Mouse (Mus musculus) large intestine, adult 2 months (tissue): ENCODE results near the gene Nod2. TPM values are rescaled to one million over a fixed set of nuclear protein-coding genes. Genes with fewer than 3 reads are reported as not detected.
A peak's percentile ranks its signal among the peaks of the same experiment; 100 is the strongest.

Experiments
- DNase-seq: peaks from one replicate; pipeline ENCODE4 v3.0.0-alpha.2; 2012; ENCODE audit warnings: low read depth, low spot score
- WGBS: fragments of 180-500 bp; shearing (Covaris S2); methylation state at CpG from one replicate; pipeline ENCODE4 v1.1.7; 2018; 5-methylcytosine and 5-hydroxymethylcytosine counted together
- polyA plus RNA-seq: library from polyadenylated mRNA; depleted of rRNA; stranded (reverse); fragments of >200 nt; gene quantifications from 2 replicates; pipeline ENCODE4 v1.2.3, GENCODE M21; 2012; rRNA removed

Nod2 gene
- polyA plus RNA-seq, result 1.2 and 1.7 TPM in 2 replicates

DNA sequence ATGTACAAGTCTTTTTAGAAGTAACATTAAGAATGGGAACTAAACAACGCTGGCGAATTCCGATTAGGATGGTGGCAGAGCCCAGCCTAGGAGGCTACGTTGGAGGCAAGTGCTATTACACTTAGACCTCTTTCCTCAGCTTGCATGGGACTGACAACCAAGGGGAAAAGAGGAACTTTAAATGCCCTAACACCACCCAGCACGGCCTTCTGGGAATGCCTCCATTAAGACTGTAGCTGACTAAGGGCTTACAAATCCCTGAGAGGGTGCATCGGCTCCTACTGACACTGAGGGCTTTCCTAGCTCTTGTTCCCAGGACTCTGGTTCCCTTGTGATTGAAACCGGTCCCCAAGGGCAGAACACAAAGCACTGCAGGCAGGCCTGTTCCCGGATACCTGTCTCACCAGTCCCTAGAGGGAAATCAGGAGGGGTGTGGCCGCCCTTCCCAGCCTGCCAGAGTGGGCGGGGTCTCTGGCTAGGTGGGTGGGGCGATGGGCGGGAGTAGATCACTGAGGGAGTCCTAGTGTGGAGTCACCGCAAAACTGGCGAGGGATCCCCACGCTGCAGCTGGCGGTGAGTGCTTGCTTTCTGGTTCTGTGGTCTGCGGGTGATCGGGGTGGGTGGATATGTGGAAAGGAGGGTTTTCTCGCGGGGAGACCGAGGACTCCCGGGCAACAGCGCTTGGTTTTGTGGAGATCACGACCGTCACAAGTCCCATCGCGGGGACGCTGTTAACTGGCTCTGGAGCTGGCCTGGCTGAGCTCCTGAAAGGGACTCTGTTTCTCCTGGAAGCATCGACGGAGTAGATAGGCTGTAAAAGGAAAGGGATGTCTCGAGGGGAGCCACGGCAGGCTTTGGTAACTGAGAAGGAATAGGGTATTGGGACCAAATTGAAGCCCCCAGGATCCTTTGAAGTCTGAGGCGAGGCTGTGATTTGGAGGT lies at the start of gene Nod2:
Nod2 (plus strand) TSS at position 479 of the 942 bp plus-strand sequence.
- DNase-seq, result peak; percentile 86
- 9% methylated on average over 33 of the region's 33 CpGs for WGBS

- 67% methylated on average over 5 of the region's 5 CpGs for WGBS
- DNase-seq, result no peak
Observed at GRCm38 (mm10) chr8:88598578-88598977, 48.5 kb upstream of the Nod2 start.

DNA sequence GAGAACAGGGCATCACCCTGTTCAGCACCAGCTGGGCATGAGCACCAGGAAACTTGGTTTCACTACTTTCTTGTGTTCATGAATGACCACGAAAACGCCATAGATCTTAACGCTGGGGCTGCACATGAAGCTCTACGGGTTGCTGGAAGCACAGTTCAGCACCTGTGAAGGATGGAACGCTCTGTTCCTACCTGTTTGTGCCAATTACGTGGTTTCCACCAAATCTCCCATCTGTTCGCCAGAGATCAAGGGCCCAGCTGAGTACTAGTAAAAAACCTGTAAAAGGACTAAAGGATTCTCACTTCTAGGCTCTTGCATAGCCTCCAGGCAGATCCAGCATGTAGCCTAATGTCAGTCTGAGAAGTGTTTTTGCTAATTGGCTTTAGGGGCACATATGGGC lies 47.6 kb upstream of the Nod2 start:
- 84% methylated on average over 7 of the region's 7 CpGs for WGBS

DNA sequence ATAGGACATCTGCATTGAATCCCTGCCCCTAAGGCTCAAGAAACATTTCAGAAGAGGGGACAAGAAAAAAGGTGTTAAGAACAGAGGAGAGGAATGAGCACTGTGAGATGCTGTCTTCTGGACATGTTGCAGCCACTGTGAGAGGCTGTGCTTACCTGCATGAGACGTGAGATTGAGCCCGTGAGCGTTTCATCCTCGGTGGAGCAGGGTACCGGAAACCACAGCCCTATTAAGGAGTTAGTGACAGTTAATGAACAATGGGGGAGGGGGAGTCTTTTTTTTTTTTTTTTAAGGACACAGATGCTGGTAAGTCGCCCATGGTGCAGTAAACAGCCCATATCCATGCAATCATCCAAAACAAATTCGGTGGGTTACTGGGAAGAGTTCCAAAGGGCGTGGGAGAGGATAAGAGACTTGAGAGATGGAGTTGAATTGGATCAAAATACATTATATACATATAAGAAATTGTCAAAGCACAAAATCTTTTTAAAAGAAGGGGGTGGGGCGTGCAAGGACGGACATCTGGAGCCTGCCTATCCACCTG lies 43.6 kb upstream of the Nod2 start:
- 24% methylated on average over 10 of the region's 10 CpGs for WGBS
- DNase-seq, result no peak

More for the DNA sequence above, 47.6 kb upstream of the Nod2 start:
- DNase-seq, result no peak

GRCm38 (mm10) chr8:88604065-88605038 lies 42.8 kb upstream of the Nod2 start:
- 23% methylated on average over 20 of the region's 20 CpGs for WGBS
- no peak for DNase-seq

- 27% methylated on average over 13 of the region's 13 CpGs for WGBS
Observed at GRCm38 (mm10) chr8:88605361-88606040, 41.6 kb upstream of the Nod2 start.

GRCm38 (mm10) chr8:88609036-88609435 lies 38.1 kb upstream of the Nod2 start:
- WGBS, result 80% methylated on average over 8 of the region's 8 CpGs

More at GRCm38 (mm10) chr8:88605361-88606040, 41.6 kb upstream of the Nod2 start:
- no peak for DNase-seq

GRCm38 (mm10) chr8:88610271-88610670 lies 36.8 kb upstream of the Nod2 start:
- WGBS, result 69% methylated on average over 6 of the region's 6 CpGs
- no peak for DNase-seq

More at GRCm38 (mm10) chr8:88609036-88609435, 38.1 kb upstream of the Nod2 start:
- DNase-seq, result no peak

GRCm38 (mm10) chr8:88614981-88615380 lies 32.1 kb upstream of the Nod2 start:
- DNase-seq, result no peak
- WGBS, result 60% methylated on average over 5 of the region's 5 CpGs

DNA sequence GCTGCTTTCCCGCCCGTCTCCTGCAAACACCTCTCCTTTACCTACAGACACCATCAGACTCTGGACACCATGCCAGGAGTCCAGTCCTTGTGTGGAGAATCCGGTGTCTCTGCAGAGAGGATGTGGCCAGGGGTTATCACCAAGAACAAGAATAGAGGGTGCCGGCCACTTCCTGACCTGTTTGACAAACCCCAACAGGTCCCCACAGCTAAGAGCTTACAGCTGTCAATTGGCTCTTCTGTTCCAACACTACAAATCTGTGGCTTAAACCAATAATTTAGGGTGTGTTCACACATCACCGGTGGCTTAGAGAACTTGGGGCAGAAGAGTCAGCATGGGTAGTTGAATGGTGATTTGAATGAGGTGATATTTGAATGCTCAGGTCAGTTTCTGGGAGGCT lies 28.5 kb upstream of the Nod2 start:
- 59% methylated on average over 5 of the region's 5 CpGs for WGBS

DNA sequence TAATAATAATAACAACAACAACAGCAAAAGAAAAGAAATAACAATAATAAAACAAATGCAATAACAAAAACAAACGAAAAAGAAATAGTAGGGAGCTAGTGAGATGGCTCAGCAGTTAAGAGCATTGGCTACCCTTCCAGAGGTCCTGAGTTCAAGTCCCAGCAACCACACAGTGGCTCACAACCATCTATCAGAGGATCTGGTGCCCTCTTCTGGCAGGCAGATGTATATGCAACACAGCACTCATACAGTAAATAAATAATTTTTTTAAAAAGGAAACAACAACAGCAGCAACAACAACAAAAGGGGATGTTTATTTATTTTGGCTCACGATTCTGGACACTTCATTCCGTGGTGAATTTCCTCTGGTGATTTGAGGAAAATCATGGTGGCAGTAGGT lies 27.6 kb upstream of the Nod2 start:
- no peak for DNase-seq
- WGBS, result 61% methylated on average over 3 of the region's 3 CpGs

More for the DNA sequence above, 28.5 kb upstream of the Nod2 start:
- no peak for DNase-seq

DNA sequence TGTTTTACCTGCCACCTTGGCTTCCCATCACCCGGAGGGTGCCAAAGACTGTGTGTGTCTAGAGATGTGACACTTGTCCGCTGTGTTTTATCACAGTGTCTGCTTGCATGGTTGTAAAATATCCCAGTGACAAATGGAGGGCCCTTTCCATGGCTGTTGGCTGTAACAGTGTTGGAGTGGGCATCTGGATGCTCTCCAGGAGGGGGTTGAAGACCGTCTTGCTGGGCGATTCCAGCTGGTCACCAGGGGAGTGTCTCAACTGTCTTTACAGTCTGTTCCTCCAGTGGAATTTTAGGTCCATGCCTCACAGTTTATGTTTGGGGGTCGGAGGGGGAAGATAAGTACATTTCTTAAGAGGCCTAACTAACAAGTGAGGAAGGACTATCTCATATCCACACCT lies 26.2 kb upstream of the Nod2 start:
- whole genome bisulfite sequencing, result 55% methylated on average over 5 of the region's 5 CpGs
- no peak for DNase-seq

- WGBS, result 3% methylated on average over 8 of the region's 8 CpGs
- DNase-seq, result peak; percentile 40
Observed at GRCm38 (mm10) chr8:88621408-88621807, 25.7 kb upstream of the Nod2 start.

DNA sequence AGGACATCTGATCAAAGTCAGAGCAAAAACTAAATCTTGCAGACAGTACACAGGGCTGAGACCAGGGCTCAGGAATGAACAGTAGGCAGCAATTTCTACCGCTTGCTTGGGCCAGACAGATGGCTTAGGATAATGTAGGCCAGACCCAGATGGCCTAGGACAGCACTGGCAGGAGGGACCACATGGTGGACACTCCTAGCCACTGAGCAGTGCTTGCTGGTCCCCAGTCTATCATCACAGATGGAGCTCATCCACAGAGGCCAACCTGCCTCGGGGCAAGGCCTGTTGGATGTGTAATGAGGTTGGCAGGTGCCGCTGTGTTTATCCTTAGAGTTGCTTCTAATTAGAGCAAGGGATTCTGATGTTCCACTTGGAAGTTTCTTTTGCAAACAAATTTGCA lies 23.8 kb upstream of the Nod2 start:
- DNase-seq, result no peak
- WGBS, result 83% methylated on average over 3 of the region's 3 CpGs

GRCm38 (mm10) chr8:88624276-88624675 lies 22.8 kb upstream of the Nod2 start:
- WGBS, result 79% methylated on average over 3 of the region's 3 CpGs
- DNase-seq, result no peak

DNA sequence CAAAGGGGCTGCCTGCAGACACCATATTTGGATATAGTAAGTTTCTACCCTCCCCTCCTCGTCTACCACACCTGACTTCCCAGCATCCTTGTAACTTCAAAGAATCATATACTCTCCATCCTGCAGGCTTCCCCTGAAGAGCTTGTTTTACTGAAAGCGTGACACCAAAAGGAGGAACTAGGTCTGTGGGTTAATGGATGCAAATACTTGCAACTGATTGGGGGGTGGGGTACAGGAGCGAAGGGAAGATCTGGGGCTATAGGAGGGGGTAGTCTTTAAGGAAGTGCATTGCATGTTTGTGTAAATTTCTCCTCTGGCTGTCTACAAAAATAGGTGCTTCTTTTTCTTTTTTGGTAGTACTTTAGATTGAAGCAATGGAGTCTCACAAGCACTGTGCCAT lies 20.7 kb upstream of the Nod2 start:
- 86% methylated on average over 3 of the region's 3 CpGs for WGBS
- no peak for DNase-seq

GRCm38 (mm10) chr8:88626940-88627264 lies 20.2 kb upstream of the Nod2 start:
- WGBS, result 53% methylated on average over 19 of the region's 19 CpGs

GRCm38 (mm10) chr8:88627265-88627991 lies 19.7 kb upstream of the Nod2 start:
- WGBS, result 45% methylated on average over 105 of the region's 105 CpGs

More at GRCm38 (mm10) chr8:88626940-88627264, 20.2 kb upstream of the Nod2 start:
- no peak for DNase-seq

More at GRCm38 (mm10) chr8:88627265-88627991, 19.7 kb upstream of the Nod2 start:
- no peak for DNase-seq
